Comparison of ENCODE assay signal across 12 mouse cellular contexts in the genomic region with DNA sequence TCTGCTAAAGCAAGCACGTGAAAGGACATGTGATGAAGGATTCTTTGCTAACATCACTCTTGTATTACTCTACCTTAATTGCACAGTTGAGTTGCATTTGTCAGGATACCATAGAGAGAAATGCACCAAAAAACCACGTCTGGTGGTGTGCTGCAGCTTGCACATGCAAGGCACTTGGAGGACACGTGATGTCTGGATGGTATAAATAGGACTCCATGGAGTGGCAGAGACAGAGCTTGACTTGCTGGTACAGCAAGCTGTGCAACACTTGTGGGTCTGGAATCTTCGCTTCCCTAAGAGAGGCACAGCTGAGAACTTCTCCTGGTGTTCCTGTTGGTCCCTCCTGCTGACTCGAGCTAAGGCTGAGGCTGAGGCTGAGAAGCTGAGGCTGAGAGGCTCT.
"Had no signal": no experiment of that assay in that cellular context is flagged by ENCODE, and none has a peak within 500 bp of the region (broad histone marks: within the 10 kb centered on the region; RNA-seq: fewer than 3 reads in every experiment).

No protein-coding gene starts in this region.

- H3K4me3 ChIP-seq: liver, embryonic 13.5 days; liver, embryonic 15.5 days; megakaryocyte, embryonic 14.5 days; midbrain, embryonic 13.5 days; midbrain, embryonic 15.5 days; neural tube, embryonic 12.5 days; stomach, embryonic 15.5 days had no signal

- H3K9ac ChIP-seq: liver, embryonic 13.5 days; liver, embryonic 15.5 days; liver, postnatal 0 days; midbrain, embryonic 13.5 days; midbrain, embryonic 15.5 days; neural tube, embryonic 12.5 days; stomach, embryonic 15.5 days had no signal

- H3K4me2 ChIP-seq: liver, embryonic 11.5 days; midbrain, embryonic 11.5 days; midbrain, embryonic 13.5 days; midbrain, embryonic 15.5 days; neural tube, embryonic 12.5 days; stomach, embryonic 15.5 days had no signal

- H3K27me3 ChIP-seq: liver, embryonic 13.5 days; midbrain, embryonic 13.5 days; midbrain, embryonic 15.5 days; neural tube, embryonic 12.5 days; stomach, embryonic 15.5 days had no signal

- ATAC-seq: midbrain, embryonic 13.5 days; midbrain, embryonic 15.5 days had no signal

- H3K27ac ChIP-seq: liver, embryonic 13.5 days; liver, embryonic 15.5 days; macrophage; midbrain, embryonic 13.5 days; midbrain, embryonic 15.5 days; neural tube, embryonic 12.5 days; stomach, embryonic 15.5 days; stomach, postnatal 0 days had no signal

- H3K9me3 ChIP-seq: liver, embryonic 13.5 days; liver, embryonic 15.5 days; megakaryocyte, embryonic 14.5 days; midbrain, embryonic 13.5 days; midbrain, embryonic 15.5 days; neural tube, embryonic 12.5 days; stomach, embryonic 15.5 days had no signal

- H3K36me3 ChIP-seq: liver, embryonic 13.5 days; liver, embryonic 15.5 days; midbrain, embryonic 13.5 days; midbrain, embryonic 15.5 days; neural tube, embryonic 12.5 days; stomach, embryonic 15.5 days had no signal
